Mouse (Mus musculus): ENCODE data around the gene Lrmp. TPM values are rescaled to one million over a fixed set of nuclear protein-coding genes. Genes with fewer than 3 reads are reported as not detected.

Gene Lrmp
- 98.9 and 193 TPM in 2 replicates for polyA plus RNA-seq (2011; ENCODE audit: insufficient read depth, insufficient read length, low replicate concordance, missing spikeins)

- no peak for TF ChIP-seq CTCF (IDR thresholded peaks at IDR 0.05; ENCODE audit: control insufficient read depth, insufficient read depth, low read length)
- no peak for TF ChIP-seq POLR2A (IDR thresholded peaks at IDR 0.05; ENCODE audit: borderline replicate concordance, control insufficient read depth, low read depth, low read length)
- Histone ChIP-seq H3K27ac (ENCODE audit: control insufficient read depth, insufficient read depth, low read depth, low read length, poor library complexity) (peak within 1 kb of the TSS; percentile 77), H3K4me3 (replicated peaks; ENCODE audit: control insufficient read depth, low read depth, low read length) (peak within 1 kb of the TSS; percentile 41), H3K4me1 (ENCODE audit: control insufficient read depth, insufficient read depth, low read length) (peaks cover 6% of the 10 kb centered on the region)
- 28% methylated on average over 6 of the region's 6 CpGs for WGBS
These were observed at the start of gene Lrmp for GRCm38 (mm10) chr6:145115476-145116097. Lrmp (plus strand) TSS chr6:145115653.

GRCm38 (mm10) chr6:145066416-145066815 lies 49.0 kb upstream of the Lrmp start:
- H3K4me1 ChIP-seq (ENCODE audit: control insufficient read depth, insufficient read depth, low read length), result peaks cover 1% of the 10 kb centered on the region; the same call in 1 of the 2 replicates
- no peak for TF ChIP-seq POLR2A (IDR thresholded peaks at IDR 0.05; ENCODE audit: borderline replicate concordance, control insufficient read depth, low read depth, low read length)
- no peak for TF ChIP-seq CTCF (IDR thresholded peaks at IDR 0.05; ENCODE audit: control insufficient read depth, insufficient read depth, low read length)
- H3K4me3 ChIP-seq (replicated peaks; ENCODE audit: control insufficient read depth, low read depth, low read length), result no peak overlapping the region
- WGBS, result 62% methylated on average over 6 of the region's 6 CpGs
- no peak overlapping the region for H3K27ac ChIP-seq (ENCODE audit: control insufficient read depth, insufficient read depth, low read depth, low read length, poor library complexity)

GRCm38 (mm10) chr6:145067679-145068078 lies 47.8 kb upstream of the Lrmp start:
- 76% methylated on average over 8 of the region's 8 CpGs for WGBS
- H3K27ac ChIP-seq (ENCODE audit: control insufficient read depth, insufficient read depth, low read depth, low read length, poor library complexity), result no peak overlapping the region
- no peak overlapping the region for H3K4me3 ChIP-seq (replicated peaks; ENCODE audit: control insufficient read depth, low read depth, low read length)
- H3K4me1 ChIP-seq (ENCODE audit: control insufficient read depth, insufficient read depth, low read length), result peaks cover 1% of the 10 kb centered on the region; the same call in 1 of the 2 replicates
- TF ChIP-seq POLR2A (IDR thresholded peaks at IDR 0.05; ENCODE audit: borderline replicate concordance, control insufficient read depth, low read depth, low read length), result no peak
- no peak for TF ChIP-seq CTCF (IDR thresholded peaks at IDR 0.05; ENCODE audit: control insufficient read depth, insufficient read depth, low read length)

GRCm38 (mm10) chr6:145069397-145069796 lies 46.1 kb upstream of the Lrmp start:
- Histone ChIP-seq H3K4me1 (ENCODE audit: control insufficient read depth, insufficient read depth, low read length) (peaks cover 1% of the 10 kb centered on the region; the same call in 1 of the 2 replicates), H3K4me3 (replicated peaks; ENCODE audit: control insufficient read depth, low read depth, low read length) (no peak overlapping the region), H3K27ac (ENCODE audit: control insufficient read depth, insufficient read depth, low read depth, low read length, poor library complexity) (no peak overlapping the region)
- WGBS, result 28% methylated on average over 7 of the region's 7 CpGs
- TF ChIP-seq POLR2A (IDR thresholded peaks at IDR 0.05; ENCODE audit: borderline replicate concordance, control insufficient read depth, low read depth, low read length) (no peak), CTCF (IDR thresholded peaks at IDR 0.05; ENCODE audit: control insufficient read depth, insufficient read depth, low read length) (no peak)

- WGBS, result 6% methylated on average over 2 of the region's 2 CpGs
These were observed 45.5 kb upstream of the Lrmp start for GRCm38 (mm10) chr6:145069921-145070320.

GRCm38 (mm10) chr6:145074461-145074860 lies 41.0 kb upstream of the Lrmp start:
- no peak overlapping the region for H3K4me3 ChIP-seq (replicated peaks; ENCODE audit: control insufficient read depth, low read depth, low read length)
- H3K4me1 ChIP-seq (ENCODE audit: control insufficient read depth, insufficient read depth, low read length), result peaks cover 3% of the 10 kb centered on the region
- no peak overlapping the region for H3K27ac ChIP-seq (ENCODE audit: control insufficient read depth, insufficient read depth, low read depth, low read length, poor library complexity)
- no peak for TF ChIP-seq POLR2A (IDR thresholded peaks at IDR 0.05; ENCODE audit: borderline replicate concordance, control insufficient read depth, low read depth, low read length)
- TF ChIP-seq CTCF (IDR thresholded peaks at IDR 0.05; ENCODE audit: control insufficient read depth, insufficient read depth, low read length), result no peak

More at GRCm38 (mm10) chr6:145069921-145070320, 45.5 kb upstream of the Lrmp start:
- H3K4me1 ChIP-seq (ENCODE audit: control insufficient read depth, insufficient read depth, low read length), result peaks cover 1% of the 10 kb centered on the region; the same call in 1 of the 2 replicates
- H3K27ac ChIP-seq (ENCODE audit: control insufficient read depth, insufficient read depth, low read depth, low read length, poor library complexity), result no peak overlapping the region
- no peak overlapping the region for H3K4me3 ChIP-seq (replicated peaks; ENCODE audit: control insufficient read depth, low read depth, low read length)
- TF ChIP-seq CTCF (IDR thresholded peaks at IDR 0.05; ENCODE audit: control insufficient read depth, insufficient read depth, low read length) (no peak), POLR2A (IDR thresholded peaks at IDR 0.05; ENCODE audit: borderline replicate concordance, control insufficient read depth, low read depth, low read length) (no peak)

GRCm38 (mm10) chr6:145075088-145075547 lies 40.3 kb upstream of the Lrmp start:
- under 1% methylated on average over 20 of the region's 20 CpGs for WGBS
- H3K4me1 ChIP-seq (ENCODE audit: control insufficient read depth, insufficient read depth, low read length), result peaks cover 2% of the 10 kb centered on the region; the same call in 1 of the 2 replicates
- no peak for TF ChIP-seq POLR2A (IDR thresholded peaks at IDR 0.05; ENCODE audit: borderline replicate concordance, control insufficient read depth, low read depth, low read length)
- TF ChIP-seq CTCF (IDR thresholded peaks at IDR 0.05; ENCODE audit: control insufficient read depth, insufficient read depth, low read length), result no peak
- peak overlapping the region; percentile 3 for H3K4me3 ChIP-seq (replicated peaks; ENCODE audit: control insufficient read depth, low read depth, low read length)
- H3K27ac ChIP-seq (ENCODE audit: control insufficient read depth, insufficient read depth, low read depth, low read length, poor library complexity), result no peak overlapping the region

GRCm38 (mm10) chr6:145075548-145076224 lies 39.8 kb upstream of the Lrmp start, which contains the start of gene Bcat1:
Bcat1 (minus strand) TSS chr6:145076184.
- no peak for TF ChIP-seq CTCF (IDR thresholded peaks at IDR 0.05; ENCODE audit: control insufficient read depth, insufficient read depth, low read length)
- TF ChIP-seq POLR2A (IDR thresholded peaks at IDR 0.05; ENCODE audit: borderline replicate concordance, control insufficient read depth, low read depth, low read length), result no peak
- 1% methylated on average over 39 of the region's 39 CpGs for WGBS
- H3K27ac ChIP-seq (ENCODE audit: control insufficient read depth, insufficient read depth, low read depth, low read length, poor library complexity), result no peak within 1 kb of the TSS
- peak within 1 kb of the TSS; percentile 3 for H3K4me3 ChIP-seq (replicated peaks; ENCODE audit: control insufficient read depth, low read depth, low read length)
- H3K4me1 ChIP-seq (ENCODE audit: control insufficient read depth, insufficient read depth, low read length), result peaks cover 2% of the 10 kb centered on the region; the same call in 1 of the 2 replicates

Data from bone marrow, adult 2 months (tissue).